Mouse (Mus musculus) heart, embryonic 15.5 days (tissue): Measurements from ENCODE around the gene Bcl2. TPM values are rescaled to one million over a fixed set of nuclear protein-coding genes. Genes with fewer than 3 reads are reported as not detected.

Source experiments
- ATAC-seq: fragments of 200-750 bp; cut with Nextera tagmentation; replicated peaks from 2 replicates; pipeline ENCODE4 v1.8.0; 2017; ENCODE audit warnings: low read depth, moderate TSS enrichment; ENCODE audit not compliant: insufficient number of reproducible peaks, insufficient read depth, low FRiP score
- H3K27ac ChIP-seq: fragments of 300-500 bp; sonication (generic); 2 replicates; pipeline ENCODE4 v1.5.1; 2015; ENCODE audit warnings: mild to moderate bottlenecking, inconsistent platforms
- H3K27me3 ChIP-seq: fragments of 300-500 bp; sonication (generic); 2 replicates; pipeline ENCODE4 v1.6.1; 2015; ENCODE audit warnings: inconsistent platforms
- H3K36me3 ChIP-seq: fragments of 300-500 bp; sonication (generic); 2 replicates; pipeline ENCODE4 v1.6.1; 2015; ENCODE audit warnings: mild to moderate bottlenecking, inconsistent platforms
- H3K4me1 ChIP-seq: fragments of 300-500 bp; sonication (generic); replicated peaks from 2 replicates; pipeline ENCODE4 v1.6.1; 2015; ENCODE audit warnings: inconsistent platforms
- H3K4me2 ChIP-seq: fragments of 300-500 bp; sonication (generic); 2 replicates; pipeline ENCODE4 v1.6.1; 2015; ENCODE audit warnings: inconsistent platforms, mild to moderate bottlenecking, moderate library complexity
- H3K4me3 ChIP-seq: fragments of 300-500 bp; sonication (generic); 2 replicates; pipeline ENCODE4 v1.5.1; 2015; ENCODE audit warnings: mild to moderate bottlenecking, inconsistent platforms
- H3K9ac ChIP-seq: fragments of 300-500 bp; sonication (generic); 2 replicates; pipeline ENCODE4 v1.6.1; 2015; ENCODE audit warnings: mild to moderate bottlenecking, inconsistent platforms
- H3K9me3 ChIP-seq: fragments of 300-500 bp; sonication (generic); replicated peaks from 2 replicates; pipeline ENCODE4 v1.6.1; 2016; ENCODE audit warnings: inconsistent platforms
- WGBS: fragments of 180-500 bp; shearing (Covaris S2); methylation state at CpG from one replicate; pipeline ENCODE4 v1.1.7; 2015; ENCODE audit warnings: mixed read lengths; 5-methylcytosine and 5-hydroxymethylcytosine counted together
- polyA plus RNA-seq: library from polyadenylated mRNA; unstranded; fragments of >200 nt; fragmentation: Nextera tagmentation; extraction: Ambion mirVana; gene quantifications from 2 replicates; pipeline ENCODE4 v1.2.1, GENCODE M21; 2015

Gene Bcl2
- 7.4 and 10.1 TPM in 2 replicates for polyA plus RNA-seq

DNA sequence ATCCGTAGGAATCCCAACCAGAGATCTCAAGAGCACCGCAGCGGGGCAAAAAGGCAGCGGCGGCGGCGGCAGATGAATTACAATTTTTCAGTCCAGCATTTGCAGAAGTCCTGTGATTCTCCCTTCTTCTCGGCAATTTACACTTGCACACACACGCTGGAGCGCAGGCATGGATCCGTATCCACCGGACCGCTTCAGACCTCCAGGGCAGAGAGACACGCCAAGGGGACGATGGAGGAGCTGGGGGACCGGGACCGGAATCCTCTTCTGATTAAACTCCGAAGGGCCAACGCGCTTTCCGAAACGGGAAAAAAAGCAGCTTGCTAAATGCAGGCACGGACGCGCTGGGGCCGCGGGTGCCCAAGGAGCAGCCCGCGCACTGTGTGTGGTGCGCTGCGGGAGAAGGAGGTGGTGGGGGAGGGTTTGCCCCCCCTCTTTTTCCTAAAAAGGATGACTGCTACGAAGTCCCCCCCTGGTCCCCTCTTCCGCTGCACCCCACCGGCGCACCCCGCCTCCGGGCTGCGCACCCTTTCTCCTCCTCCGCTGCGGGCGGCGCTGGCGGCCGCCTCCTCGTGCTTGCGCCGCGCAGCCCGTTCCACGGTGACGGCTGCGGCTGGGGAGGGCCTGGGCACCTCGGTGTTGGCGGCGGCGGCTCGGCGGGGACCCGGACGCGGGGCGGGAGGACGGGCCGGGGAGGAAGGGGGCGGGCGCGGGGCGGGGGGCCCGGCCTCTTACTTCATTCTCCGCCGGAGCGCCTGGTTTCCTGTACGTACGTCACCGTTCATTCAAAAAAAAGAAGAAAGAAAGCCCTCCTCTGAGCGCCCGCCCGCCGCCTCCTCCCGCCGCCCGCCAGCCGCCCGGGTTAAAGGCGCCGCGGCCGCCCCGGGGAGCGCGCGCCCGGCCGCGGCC is at the start of gene Bcl2:
TSS of gene Bcl2 (minus strand) at position 654 of the 909 bp plus-strand sequence.
- no peaks in the 10 kb centered on the region for H3K9me3 ChIP-seq
- no peaks in the 10 kb centered on the region for H3K27me3 ChIP-seq
- WGBS: under 1% methylated on average over 66 of the region's 95 CpGs
- H3K4me3 ChIP-seq: peak within 1 kb of the TSS; percentile 96
- peaks cover 30% of the 10 kb centered on the region for H3K4me1 ChIP-seq
- peak; percentile 87 for ATAC-seq
- H3K36me3 ChIP-seq: no peaks in the 10 kb centered on the region
- H3K4me2 ChIP-seq: peak within 1 kb of the TSS; percentile 92
- peak within 1 kb of the TSS; percentile 91 for H3K9ac ChIP-seq
- peak within 1 kb of the TSS; percentile 87 for H3K27ac ChIP-seq

DNA sequence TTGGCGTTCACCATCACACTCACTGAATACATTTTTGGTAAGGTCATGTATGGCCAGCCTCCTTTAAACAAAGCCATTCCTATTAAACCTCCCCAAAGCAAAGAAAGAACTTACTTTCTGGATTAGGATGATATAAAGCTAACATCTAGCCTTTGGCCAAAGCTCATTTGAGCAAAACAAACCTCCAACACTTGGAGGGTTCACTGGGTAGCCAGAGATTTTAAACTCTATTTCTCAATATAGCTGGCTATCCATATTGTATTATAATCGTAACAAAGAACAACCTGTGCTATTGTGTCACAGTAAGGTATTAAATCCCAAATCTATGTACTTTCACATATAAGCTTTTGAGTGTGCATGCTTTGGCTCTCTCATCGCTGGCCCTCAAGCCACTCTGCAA is 46.7 kb upstream of the Bcl2 start:
- Histone ChIP-seq H3K9me3 (no peaks in the 10 kb centered on the region), H3K4me1 (peaks cover 20% of the 10 kb centered on the region), H3K4me3 (no peak overlapping the region), H3K27ac (no peak overlapping the region), H3K27me3 (no peaks in the 10 kb centered on the region), H3K4me2 (no peak overlapping the region), H3K9ac (no peak overlapping the region), H3K36me3 (no peaks in the 10 kb centered on the region; the same call in 1 of the 2 replicates)
- no peak for ATAC-seq
- WGBS: 86% methylated on average over 3 of the region's 3 CpGs

DNA sequence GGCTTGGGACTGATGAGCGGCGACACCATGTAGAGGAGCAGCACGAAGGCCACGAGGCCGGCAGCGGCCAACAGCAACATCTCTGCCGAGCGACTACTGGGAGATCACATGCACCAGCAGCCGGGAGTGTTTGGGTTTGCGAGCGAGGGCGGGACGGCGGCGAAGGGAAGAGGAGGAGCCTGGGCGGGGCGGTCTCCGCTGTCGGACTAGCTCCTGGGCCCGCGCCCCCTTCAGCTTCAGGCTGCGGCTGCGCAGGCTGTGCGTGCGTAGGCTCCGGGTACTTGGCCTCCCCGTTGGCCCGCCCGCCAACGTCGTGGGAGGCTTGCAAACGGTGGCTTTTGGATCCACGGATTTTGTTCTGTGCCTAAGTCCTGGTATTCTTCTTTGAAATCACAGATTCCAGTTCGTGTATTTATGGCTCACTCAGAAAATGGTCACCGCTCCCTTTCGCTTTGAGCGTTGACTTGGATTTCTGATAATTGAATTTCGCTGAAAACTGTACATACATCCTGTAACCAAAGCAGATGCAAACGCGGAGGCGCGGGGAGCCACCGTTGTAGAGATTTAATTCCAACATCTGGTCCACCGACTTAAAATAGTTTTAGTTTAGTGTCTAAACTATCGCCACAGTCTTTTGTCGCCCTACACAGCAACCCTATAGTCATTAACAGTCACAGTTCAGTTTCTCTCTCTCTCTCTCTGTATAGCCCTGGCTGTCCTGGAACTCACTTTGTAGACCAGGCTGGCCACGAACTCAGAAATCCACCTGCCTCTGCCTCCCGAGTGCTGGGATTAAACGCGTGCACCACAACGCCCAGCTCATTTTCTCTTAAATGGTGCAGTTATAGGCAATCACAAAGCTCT is 45.7 kb upstream of the Bcl2 start, which contains the start of gene Kdsr:
TSS of gene Kdsr (minus strand) at position 156 of the 864 bp plus-strand sequence.
- Histone ChIP-seq H3K36me3 (no peaks in the 10 kb centered on the region; the same call in 1 of the 2 replicates), H3K27ac (peak within 1 kb of the TSS; percentile 91), H3K4me1 (peaks cover 20% of the 10 kb centered on the region), H3K4me3 (peak within 1 kb of the TSS; percentile 66), H3K9ac (peak within 1 kb of the TSS; percentile 76), H3K27me3 (no peaks in the 10 kb centered on the region), H3K4me2 (peak within 1 kb of the TSS; percentile 91), H3K9me3 (no peaks in the 10 kb centered on the region)
- 2% methylated on average over 51 of the region's 51 CpGs for WGBS
- ATAC-seq: peak; percentile 99

DNA sequence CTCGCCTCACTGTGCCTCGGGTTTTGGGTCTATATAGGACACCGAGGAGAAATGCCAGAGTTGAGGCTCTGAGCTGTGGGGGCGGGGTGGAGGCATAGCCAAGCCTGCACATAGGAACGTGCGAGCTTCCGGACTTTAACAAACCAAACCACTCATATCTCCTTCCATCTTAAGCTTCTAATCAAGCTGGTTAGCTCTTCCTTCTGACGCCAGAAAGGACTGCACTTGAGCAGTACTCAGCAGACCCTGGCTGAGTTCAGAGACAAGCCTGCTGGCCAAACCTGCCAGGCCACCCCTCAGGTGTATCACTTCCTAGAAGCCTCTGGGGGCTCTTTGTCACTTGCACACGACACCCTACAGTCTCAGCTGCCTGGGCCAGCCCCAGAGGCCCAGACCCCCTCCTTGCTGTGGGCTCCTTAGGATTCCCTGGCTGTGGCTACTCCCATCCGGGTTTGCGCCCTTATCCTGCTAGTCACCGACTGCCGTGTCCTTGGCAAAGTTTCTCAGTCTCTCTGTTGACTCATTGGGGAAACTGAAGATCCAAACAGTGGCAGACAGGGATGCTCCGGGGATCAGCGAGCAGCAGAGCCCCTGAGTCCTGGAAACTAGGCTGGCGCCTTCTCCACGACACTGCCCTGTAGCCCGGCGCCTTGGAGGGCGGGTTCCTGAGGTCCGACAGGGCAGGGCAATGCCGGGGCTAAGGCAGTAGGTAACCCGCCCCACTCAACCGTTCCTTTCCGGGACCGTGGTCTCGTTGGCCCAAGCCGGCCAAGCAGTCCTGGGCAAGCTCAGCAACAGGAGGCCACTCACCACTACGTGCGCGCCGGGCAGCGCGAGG is 44.9 kb upstream of the Bcl2 start:
- peak; percentile 7 for ATAC-seq
- Histone ChIP-seq H3K4me1 (peaks cover 20% of the 10 kb centered on the region), H3K9ac (peak overlapping the region; percentile 76), H3K4me3 (peak overlapping the region; percentile 66), H3K36me3 (no peaks in the 10 kb centered on the region; the same call in 1 of the 2 replicates), H3K9me3 (no peaks in the 10 kb centered on the region), H3K27ac (peak overlapping the region; percentile 91), H3K4me2 (peak overlapping the region; percentile 91), H3K27me3 (no peaks in the 10 kb centered on the region)
- WGBS: under 1% methylated on average over 34 of the region's 34 CpGs

DNA sequence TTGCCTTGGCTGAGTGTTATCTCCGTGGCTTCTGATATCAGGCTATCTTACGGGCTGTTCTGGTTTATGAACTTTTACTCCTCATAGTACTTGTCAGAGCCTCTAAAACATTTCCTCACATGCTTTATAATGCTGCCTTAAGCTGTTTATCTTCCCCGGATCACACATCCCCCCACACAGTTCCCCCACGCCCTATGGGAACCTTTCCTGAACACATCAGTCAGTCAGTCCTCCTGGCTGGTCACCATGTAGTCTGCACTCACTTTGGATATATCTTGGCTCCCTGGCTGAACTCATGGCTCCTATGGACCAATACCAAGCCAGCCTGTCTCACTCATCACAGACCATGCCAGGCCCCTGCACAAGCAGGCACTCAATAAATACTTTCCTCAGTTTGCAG is 42.6 kb upstream of the Bcl2 start:
- ATAC-seq: no peak
- no peak overlapping the region for H3K4me3 ChIP-seq
- H3K4me1 ChIP-seq: peaks cover 20% of the 10 kb centered on the region
- peaks cover 3% of the 10 kb centered on the region for H3K36me3 ChIP-seq
- no peaks in the 10 kb centered on the region for H3K9me3 ChIP-seq
- H3K27me3 ChIP-seq: no peaks in the 10 kb centered on the region
- 60% methylated on average over 4 of the region's 4 CpGs for WGBS
- H3K4me2 ChIP-seq: no peak overlapping the region
- no peak overlapping the region for H3K9ac ChIP-seq
- H3K27ac ChIP-seq: no peak overlapping the region

DNA sequence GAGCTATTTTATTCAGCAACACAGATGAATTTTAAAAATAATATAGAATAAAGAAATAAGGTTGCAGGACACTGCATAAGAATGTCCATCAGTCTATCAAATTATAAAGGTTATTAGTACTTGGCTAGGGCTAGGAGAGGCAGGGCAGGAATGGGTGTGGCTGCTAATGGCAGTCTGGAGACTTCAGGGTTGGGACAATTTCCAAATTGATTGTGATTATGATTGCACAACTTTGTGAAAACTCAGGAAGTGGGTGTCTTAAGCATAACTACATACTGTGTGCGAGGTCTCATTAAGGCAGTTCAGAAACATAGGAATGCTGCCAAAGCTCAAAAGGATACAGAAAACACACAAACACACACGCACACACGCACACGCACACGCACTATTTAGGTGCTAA is 37.9 kb upstream of the Bcl2 start:
- Histone ChIP-seq H3K4me1 (peaks cover 8% of the 10 kb centered on the region; the same call in 1 of the 2 replicates), H3K4me3 (no peak overlapping the region), H3K36me3 (peaks cover 9% of the 10 kb centered on the region), H3K9ac (no peak overlapping the region), H3K27me3 (no peaks in the 10 kb centered on the region), H3K9me3 (no peaks in the 10 kb centered on the region), H3K4me2 (no peak overlapping the region), H3K27ac (no peak overlapping the region)
- ATAC-seq: no peak
- 89% methylated on average over 5 of the region's 5 CpGs for WGBS

DNA sequence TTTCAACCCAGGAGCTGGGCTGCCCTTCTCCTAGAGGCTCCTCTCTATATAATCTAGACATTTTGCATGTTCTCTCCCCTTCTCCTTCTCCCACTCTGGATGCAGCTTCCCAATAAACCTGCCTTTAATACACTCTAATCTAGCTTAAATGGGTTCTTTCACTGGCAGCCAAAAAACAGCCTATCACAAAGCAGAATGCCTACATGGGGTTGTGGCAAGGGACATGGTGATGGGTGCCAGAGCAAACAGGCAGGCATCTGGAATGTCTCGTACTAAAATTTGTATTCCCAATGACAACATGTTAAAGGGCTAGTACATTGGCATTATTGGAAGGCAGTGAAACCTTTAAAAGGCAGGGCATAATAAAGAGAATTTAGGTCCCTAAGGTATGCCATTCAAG is 36.6 kb upstream of the Bcl2 start:
- WGBS: 79% methylated on average over 1 of the region's 1 CpGs
- Histone ChIP-seq H3K4me2 (no peak overlapping the region), H3K9ac (no peak overlapping the region), H3K4me3 (no peak overlapping the region), H3K36me3 (peaks cover 17% of the 10 kb centered on the region), H3K4me1 (0 out of 2 replicates have a peak, but pooled peaks cover 2% of the 10 kb centered on the region), H3K27ac (no peak overlapping the region), H3K27me3 (no peaks in the 10 kb centered on the region), H3K9me3 (no peaks in the 10 kb centered on the region)
- ATAC-seq: no peak

DNA sequence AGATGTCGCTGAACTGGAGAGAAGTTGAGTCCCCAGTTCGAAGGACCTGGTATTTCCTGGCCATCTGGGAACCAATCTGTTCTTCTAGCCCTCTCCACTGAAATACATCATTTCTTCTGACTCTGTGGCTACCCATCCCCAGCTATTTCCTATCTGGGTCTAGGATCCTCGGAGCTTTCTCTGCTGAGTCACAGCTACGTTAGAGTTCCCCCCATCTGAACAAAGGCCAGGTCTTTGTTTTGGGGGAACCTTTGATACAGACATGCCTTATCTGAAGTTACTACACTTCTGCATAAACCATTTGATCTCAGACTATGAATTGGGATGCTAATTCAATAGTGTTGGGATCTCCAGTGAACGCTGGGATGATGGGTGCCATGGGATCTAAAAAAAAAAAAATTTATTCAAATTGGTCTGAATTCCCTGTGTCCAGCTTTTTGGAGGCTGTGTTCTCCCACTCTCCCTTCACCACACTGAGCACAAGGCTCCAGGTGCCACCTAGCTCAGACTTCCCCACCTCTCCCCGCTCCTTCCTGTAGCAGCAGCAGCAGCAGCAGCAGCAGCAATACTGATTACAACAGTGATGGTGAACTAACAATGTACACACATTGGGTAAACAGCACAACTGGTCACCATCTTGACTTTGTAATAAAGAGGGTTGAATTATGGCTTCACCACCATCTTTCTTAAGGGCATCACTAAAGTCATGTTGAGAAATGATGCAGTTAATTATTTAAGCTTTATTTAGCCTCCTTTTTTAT is 34.7 kb upstream of the Bcl2 start:
- no peak for ATAC-seq
- H3K9ac ChIP-seq: no peak overlapping the region
- no peak overlapping the region for H3K27ac ChIP-seq

DNA sequence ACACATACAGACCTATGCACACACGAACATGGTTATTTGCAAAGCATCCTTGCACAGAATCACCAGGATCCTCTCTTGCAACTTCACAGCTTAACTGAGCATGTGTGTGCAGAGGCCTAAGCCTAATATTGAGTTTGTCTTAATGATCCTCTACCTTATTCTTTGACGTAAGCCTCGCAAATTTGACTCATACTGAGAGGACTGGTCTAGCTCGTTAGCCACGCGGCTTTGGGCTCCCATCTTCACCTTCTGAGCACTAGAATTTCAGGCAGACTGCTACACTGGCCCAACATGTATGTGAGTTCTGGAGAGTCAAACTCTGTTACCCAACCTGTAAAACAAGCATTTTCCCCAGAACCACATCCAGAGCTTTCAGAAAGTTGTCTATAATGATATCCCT is 28.9 kb upstream of the Bcl2 start:
- Histone ChIP-seq H3K27ac (no peak overlapping the region), H3K36me3 (peaks cover 18% of the 10 kb centered on the region; the same call in 1 of the 2 replicates), H3K4me2 (no peak overlapping the region), H3K27me3 (no peaks in the 10 kb centered on the region), H3K9ac (no peak overlapping the region), H3K4me1 (no peaks in the 10 kb centered on the region), H3K4me3 (no peak overlapping the region), H3K9me3 (no peaks in the 10 kb centered on the region)
- ATAC-seq: no peak
- WGBS: 90% methylated on average over 6 of the region's 6 CpGs

More for the DNA sequence above, 34.7 kb upstream of the Bcl2 start:
- H3K4me1 ChIP-seq: 0 out of 2 replicates have a peak, but pooled peaks cover 2% of the 10 kb centered on the region
- H3K9me3 ChIP-seq: no peaks in the 10 kb centered on the region
- no peak overlapping the region for H3K4me2 ChIP-seq
- 83% methylated on average over 6 of the region's 6 CpGs for WGBS
- H3K4me3 ChIP-seq: no peak overlapping the region
- H3K36me3 ChIP-seq: peaks cover 20% of the 10 kb centered on the region; the same call in 1 of the 2 replicates
- no peaks in the 10 kb centered on the region for H3K27me3 ChIP-seq

DNA sequence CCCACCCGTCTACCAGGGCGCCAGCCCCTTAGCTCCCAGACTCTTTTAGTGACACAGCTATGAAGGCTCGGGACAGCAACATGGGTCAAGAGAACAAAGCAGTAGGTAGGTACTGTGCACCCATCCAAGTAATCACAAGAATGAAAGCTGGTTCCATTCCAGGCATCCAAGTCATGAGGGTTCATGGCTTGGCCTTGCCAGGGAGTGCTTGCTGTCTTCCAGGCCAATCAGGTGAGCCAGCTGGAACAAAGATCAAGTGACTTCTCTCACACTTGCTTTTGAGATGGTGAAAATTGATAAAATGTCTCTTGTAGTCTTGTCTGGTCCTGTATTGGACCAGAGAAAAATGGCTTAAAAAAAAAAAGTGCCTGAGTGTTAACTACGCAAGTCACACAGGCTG is 26.7 kb upstream of the Bcl2 start:
- H3K4me1 ChIP-seq: no peaks in the 10 kb centered on the region
- no peak for ATAC-seq
- WGBS: 82% methylated on average over 4 of the region's 4 CpGs
- H3K9ac ChIP-seq: no peak overlapping the region
- no peak overlapping the region for H3K4me2 ChIP-seq
- no peak overlapping the region for H3K27ac ChIP-seq
- H3K4me3 ChIP-seq: no peak overlapping the region
- H3K27me3 ChIP-seq: no peaks in the 10 kb centered on the region
- H3K9me3 ChIP-seq: no peaks in the 10 kb centered on the region
- peaks cover 11% of the 10 kb centered on the region; the same call in 1 of the 2 replicates for H3K36me3 ChIP-seq
